Mouse (Mus musculus) thymus, postnatal 4 days (tissue): ENCODE results near the gene Atf3.

ENCODE experiments used
- DNase-seq: peaks from one replicate; pipeline ENCODE4 v3.0.0; 2021

The Atf3 gene

DNA sequence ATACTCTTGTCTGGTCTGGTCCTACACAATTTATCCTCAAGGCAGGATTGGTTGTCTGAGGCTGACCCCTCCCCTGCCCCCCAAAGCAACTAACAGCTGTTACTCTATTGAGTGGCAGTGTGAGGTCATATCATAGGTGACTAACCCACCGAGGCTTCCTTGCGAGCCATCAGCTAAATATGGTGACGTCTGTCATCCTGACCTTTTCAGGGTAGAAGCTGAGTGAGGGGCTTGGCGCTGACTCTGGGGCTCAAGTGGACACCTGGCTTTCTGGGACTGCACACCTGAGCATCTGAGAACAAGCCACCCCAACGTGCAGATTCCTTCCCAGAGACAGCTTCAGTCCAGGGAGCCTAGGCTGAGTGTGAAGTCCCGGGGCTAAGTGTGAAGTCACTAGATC is at the start of gene Atf3:
Atf3 (minus strand) TSS at position 101 of the 400 bp plus-strand sequence.
- no peak for DNase-seq

GRCm38 (mm10) chr1:191267162-191267561 is 49.3 kb upstream of the Atf3 start:
- no peak for DNase-seq

DNA sequence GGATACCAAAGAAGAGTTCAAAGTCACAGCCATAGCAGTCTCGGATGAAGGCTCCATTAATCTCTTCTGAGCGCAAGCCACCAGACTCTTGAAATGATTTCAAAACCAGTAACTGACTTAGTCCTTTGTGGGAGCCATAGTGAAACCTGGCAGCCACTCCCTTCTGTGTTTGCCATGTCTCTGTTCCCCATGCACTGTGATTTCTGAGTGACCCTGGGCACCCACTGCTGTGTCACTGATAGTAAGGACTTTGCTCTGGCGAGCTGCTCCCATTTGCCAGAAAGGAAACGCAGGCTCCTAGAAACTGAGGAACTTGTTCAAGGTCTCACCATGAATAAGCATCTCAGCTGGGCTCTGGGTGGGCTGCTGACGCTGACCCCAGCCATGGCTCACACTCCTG is 45.6 kb upstream of the Atf3 start:
- no peak for DNase-seq

- DNase-seq = no peak
Observed at GRCm38 (mm10) chr1:191261861-191262260, 44.0 kb upstream of the Atf3 start.

DNA sequence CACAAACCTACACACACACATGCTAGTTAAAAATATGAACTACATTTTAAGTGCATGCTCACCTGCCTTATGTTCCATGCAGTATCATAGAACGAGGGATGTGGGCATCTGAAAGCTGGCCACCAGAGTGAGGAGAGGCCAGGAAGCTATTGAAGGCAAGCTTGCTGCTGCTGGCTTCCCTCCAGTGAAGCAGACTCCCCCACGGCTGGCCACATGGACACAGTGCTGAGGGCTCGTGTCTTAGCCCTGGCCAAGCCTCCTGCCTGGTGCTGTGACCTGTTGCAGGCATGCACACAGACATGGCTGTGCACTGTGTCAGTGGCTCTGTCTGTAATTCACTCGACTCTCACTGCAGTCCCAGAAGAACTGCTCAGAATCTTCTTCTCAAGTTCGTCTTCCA is 41.8 kb upstream of the Atf3 start:
- no peak for DNase-seq

DNA sequence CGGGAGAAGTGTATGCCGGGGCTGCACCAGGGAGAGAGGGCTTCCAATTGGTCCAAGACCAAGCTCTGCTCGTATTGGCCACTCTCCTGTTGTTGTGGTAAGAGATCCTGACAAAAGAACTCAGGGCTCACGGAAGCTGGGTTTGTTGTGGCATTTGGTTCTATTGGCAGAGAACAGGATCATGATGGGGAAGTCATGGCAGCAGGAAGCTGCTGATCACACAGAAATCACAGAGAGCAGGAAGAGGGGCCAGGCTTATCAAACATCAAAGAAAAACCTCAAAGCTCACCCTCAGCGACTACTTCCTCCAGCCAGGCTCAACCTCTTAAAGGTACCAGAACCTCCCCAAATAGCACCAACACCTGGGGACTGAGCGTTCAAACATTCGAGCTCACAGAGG is 41.3 kb upstream of the Atf3 start:
- DNase-seq = no peak

DNA sequence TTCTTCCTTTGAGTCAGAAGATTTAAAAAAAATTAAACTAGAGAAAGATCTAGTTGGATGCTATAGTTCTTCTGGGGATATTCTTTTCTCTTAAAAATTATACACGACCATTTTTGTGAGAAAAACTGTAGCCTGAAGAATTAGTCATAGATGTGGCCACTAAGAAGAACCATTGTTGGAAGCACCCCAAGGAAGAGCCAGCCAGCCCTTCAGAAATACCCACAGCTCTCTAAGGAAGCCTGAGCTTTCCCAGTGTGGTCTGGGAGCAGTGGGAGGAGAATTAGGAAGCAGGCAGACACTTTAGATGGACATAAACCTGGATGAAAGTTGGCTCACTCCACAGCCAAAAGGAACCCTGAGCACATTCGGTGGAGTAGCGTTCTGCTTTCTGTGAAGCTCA is 40.7 kb upstream of the Atf3 start:
- DNase-seq = no peak

DNA sequence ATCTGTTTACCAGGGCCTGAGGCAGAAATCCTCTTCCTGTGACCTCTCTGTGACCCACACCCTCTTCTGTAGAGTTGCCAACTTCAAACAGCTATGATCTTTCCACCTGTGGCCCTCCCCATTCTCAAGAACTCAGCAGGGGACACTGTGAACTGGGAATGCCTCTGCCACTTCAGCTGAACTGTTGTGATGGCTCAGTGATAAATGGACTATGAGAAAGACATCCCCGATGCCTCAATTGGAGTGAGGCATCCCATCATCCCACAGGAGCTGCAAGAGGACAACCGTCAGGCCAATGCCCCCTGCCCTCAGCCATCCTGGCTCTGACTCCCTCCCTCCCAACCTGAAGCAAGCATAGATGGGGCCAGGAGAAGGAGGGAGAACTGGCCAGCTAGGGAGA is 40.1 kb upstream of the Atf3 start:
- no peak for DNase-seq

GRCm38 (mm10) chr1:191257351-191257771 is 39.5 kb upstream of the Atf3 start:
- no peak for DNase-seq

- DNase-seq = no peak
Observed at GRCm38 (mm10) chr1:191256566-191257350, 38.9 kb upstream of the Atf3 start.

DNA sequence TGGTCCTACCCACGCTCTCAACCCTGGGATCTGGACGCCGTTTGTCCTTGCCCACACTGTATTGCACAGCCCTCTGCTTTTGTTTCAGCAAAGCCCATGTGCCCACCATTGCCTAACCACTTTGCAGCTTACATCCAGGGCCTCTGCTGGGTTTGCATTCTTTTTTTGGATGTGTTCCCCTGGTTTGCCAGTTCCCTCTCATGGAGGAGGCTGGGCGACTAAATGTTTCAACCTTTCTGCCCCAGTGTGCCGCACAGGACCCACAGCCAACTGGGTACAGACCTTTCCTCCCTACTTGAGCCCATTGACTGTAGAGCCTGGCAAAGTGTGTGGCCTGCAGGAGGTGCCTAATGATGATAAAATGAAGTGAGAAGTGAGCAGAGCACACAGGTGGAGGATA is 38.3 kb upstream of the Atf3 start:
- no peak for DNase-seq

- no peak for DNase-seq
Observed at GRCm38 (mm10) chr1:191254448-191254847, 36.6 kb upstream of the Atf3 start.

GRCm38 (mm10) chr1:191253636-191254035 is 35.8 kb upstream of the Atf3 start:
- no peak for DNase-seq

DNA sequence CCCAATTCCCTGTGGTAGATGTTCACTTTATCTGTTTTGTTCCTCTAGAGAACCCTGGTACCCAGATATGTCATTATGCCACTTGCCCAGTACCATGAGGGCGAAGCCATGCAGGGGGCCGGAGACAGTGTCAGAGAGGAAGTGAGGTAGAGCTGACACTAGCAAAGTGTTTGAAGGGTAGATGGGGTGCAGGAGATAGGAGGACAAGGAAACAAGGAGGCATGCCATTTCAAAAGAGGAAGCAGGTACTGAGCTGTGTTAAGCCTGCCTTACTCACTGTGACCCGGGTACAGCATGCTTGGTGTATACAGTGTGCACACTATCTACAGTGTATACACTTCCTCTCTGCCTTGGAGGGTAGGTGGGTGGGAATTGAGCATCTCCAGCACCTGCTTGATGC is 32.1 kb upstream of the Atf3 start:
- no peak for DNase-seq

DNA sequence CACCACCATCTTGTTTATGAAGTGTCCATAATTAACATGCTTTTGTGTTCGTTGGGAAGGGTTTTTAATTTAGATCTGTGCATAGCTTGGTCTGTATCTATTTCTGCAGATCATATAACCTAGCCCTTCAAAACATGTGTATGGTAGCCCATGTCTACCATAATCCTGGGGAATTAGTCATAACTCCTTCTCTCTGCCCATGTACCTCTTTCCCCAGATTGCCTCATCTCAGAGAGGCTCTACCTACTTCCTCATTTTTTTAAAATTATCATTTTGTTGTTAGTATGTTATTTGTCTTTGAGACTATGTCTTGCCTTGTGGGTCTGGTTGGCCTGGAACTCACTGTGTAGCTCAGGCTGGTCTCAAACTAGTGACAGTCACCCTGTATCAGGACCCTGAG is 30.6 kb upstream of the Atf3 start:
- DNase-seq = no peak

- no peak for DNase-seq
Observed at GRCm38 (mm10) chr1:191247561-191247960, 29.7 kb upstream of the Atf3 start.

DNA sequence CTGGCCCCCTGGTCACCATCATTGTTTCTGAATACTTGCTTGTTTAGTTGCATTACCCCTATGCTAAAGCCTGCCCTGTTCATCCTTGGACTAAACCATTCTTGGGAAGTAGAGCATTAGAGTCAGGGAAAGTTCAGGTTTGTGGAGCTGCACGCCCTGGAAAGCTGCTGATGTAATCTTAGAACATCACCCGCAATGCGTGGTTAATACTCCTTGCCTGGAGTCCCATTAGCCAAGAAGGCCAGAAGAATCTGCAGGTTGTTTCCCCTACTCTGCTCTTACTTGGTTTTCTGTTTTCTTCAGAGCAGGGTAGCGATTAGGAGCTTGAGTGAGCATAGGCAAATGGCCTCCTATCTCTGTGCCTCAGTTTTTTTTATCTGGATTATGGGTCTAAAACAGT is 26.0 kb upstream of the Atf3 start:
- no peak for DNase-seq

DNA sequence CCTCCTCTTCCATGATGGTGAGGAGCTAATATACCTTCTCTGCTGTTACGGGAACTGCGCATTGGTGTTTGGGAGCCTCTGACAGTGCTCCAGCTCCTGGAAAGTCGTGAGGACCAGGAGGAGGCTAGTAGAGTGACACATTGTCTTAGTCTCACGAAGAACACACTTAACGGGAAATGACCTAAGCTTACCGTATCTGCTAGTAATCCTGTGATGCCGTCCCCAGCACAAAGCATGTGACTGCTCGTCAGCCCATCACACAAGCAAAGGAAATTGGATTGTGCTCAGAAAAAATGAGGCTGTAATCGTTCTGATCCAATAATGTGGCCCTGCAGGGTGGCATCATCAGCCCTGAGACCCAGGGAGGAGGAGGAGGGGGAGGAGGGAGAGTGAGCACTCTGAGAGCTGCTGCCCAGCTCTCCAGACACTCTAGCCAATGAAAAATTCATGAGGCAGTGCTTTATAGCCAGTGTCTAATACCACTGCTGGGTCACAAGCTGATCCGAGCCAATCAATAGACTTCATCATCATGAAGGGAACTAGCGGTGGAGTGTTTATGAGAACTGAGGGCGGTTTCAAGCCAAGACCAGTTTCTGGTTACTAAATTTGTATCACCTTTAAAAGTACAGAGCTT is 24.3 kb upstream of the Atf3 start:
- DNase-seq = no peak

GRCm38 (mm10) chr1:191241574-191241973 is 23.7 kb upstream of the Atf3 start:
- DNase-seq = no peak

GRCm38 (mm10) chr1:191239602-191240001 is 21.8 kb upstream of the Atf3 start:
- no peak for DNase-seq

GRCm38 (mm10) chr1:191235788-191236542 is 18.1 kb upstream of the Atf3 start:
- no peak for DNase-seq

DNA sequence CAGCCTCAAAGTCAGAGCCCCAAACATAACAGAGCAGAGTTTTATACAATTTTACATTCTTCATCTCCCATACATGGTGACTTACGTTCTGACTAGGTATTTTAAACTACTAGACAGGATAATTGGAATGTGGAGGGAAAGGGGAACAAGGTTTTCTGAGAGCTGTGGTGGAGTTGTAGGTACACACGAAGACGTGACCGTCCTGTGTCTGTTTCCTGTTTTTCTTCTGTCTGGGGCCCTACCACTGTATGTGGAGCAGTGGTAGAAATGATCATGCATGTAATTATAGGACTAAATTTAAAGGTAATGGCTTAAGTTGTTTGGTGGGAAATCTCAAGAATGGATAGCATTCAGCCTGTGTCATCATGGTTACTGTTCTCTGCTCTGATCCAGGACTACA is 17.0 kb upstream of the Atf3 start:
- DNase-seq = no peak

GRCm38 (mm10) chr1:191230355-191230931 is 12.6 kb upstream of the Atf3 start:
- no peak for DNase-seq

- DNase-seq = no peak
Observed at GRCm38 (mm10) chr1:191226570-191226969, 8.7 kb upstream of the Atf3 start.
